In genomic region chr9:15027725-15028124, GRCm38 (mm10) we compare ENCODE assay signal across 13 mouse cellular contexts. TPM values are rescaled to one million over a fixed set of nuclear protein-coding genes. Genes with fewer than 3 reads are reported as not detected.
A peak's percentile ranks its signal among the peaks of the same experiment; 100 is the strongest.
DNase-seq lines count a peak whose midpoint lies in the region; ATAC-seq and TF ChIP-seq lines count a peak whose summit lies in the region.
"Had no signal": no experiment of that assay in that cellular context is flagged by ENCODE, and none has a peak within 500 bp of the region (broad histone marks: within the 10 kb centered on the region; RNA-seq: fewer than 3 reads in every experiment).

No protein-coding gene starts in this region.

- no peak overlapping the region for H3K9ac ChIP-seq in kidney, postnatal 0 days (ENCODE audit: low read depth, low read length)
- H3K9ac ChIP-seq: heart, embryonic 15.5 days; neural tube, embryonic 12.5 days had no signal

- DNase-seq in kidney, postnatal 0 days (ENCODE audit: low spot score) = no peak
- no peak for DNase-seq in kidney, adult 9 months
- no peak for DNase-seq in testis, postnatal 10 days (ENCODE audit: low spot score)
- DNase-seq in splenic B cell, adult 2 months (ENCODE audit: low read depth, low spot score) = peak; percentile 43
- DNase-seq in forebrain, embryonic 10.5 days (ENCODE audit: extremely low spot score, low spot score) = no peak
- DNase-seq in layer of hippocampus, postnatal 14 days (ENCODE audit: low spot score in 2 of 2) = no peak
- DNase-seq: cerebellum, adult 11 months; gastrocnemius, postnatal 10 days; right cerebral cortex, postnatal 14 days had no signal

- TF ChIP-seq CTCF in kidney, postnatal 0 days (IDR thresholded peaks at IDR 0.05; ENCODE audit: low read depth) = peak; percentile 43; the same call in 1 of the 2 replicates
- TF ChIP-seq CTCF in testis, adult 2 months (IDR thresholded peaks at IDR 0.05; ENCODE audit: control insufficient read depth, insufficient read depth, insufficient replicate concordance, low read depth, low read length) = peak; percentile 52; the same call in 1 of the 2 replicates
- peak; percentile 44; the same call in 1 of the 2 replicates for TF ChIP-seq CTCF in bone marrow, adult 2 months (IDR thresholded peaks at IDR 0.05; ENCODE audit: control insufficient read depth, insufficient read depth, low read length)

- H3K4me2 ChIP-seq in kidney, postnatal 0 days (ENCODE audit: low read length) = no peak overlapping the region
- H3K4me2 ChIP-seq: heart, embryonic 15.5 days; neural tube, embryonic 12.5 days had no signal

- no peaks in the 10 kb centered on the region for H3K4me1 ChIP-seq in kidney, postnatal 0 days (replicated peaks; ENCODE audit: insufficient read depth, low read length)
- no peaks in the 10 kb centered on the region for H3K4me1 ChIP-seq in testis, adult 2 months (ENCODE audit: control insufficient read depth, insufficient read depth, low read length)
- no peaks in the 10 kb centered on the region; the same call in 1 of the 2 replicates for H3K4me1 ChIP-seq in bone marrow, adult 2 months (ENCODE audit: control insufficient read depth, insufficient read depth, low read length)
- peaks cover 8% of the 10 kb centered on the region; the same call in 1 of the 2 replicates for H3K4me1 ChIP-seq in forebrain, embryonic 10.5 days
- H3K4me1 ChIP-seq: neural tube, embryonic 12.5 days had no signal

- no peaks in the 10 kb centered on the region for H3K9me3 ChIP-seq in kidney, postnatal 0 days (replicated peaks; ENCODE audit: low read length)
- peaks cover 9% of the 10 kb centered on the region; the same call in 1 of the 2 replicates for H3K9me3 ChIP-seq in forebrain, embryonic 10.5 days
- H3K9me3 ChIP-seq: heart, embryonic 15.5 days; neural tube, embryonic 12.5 days had no signal

- no peak for TF ChIP-seq POLR2A in testis, adult 2 months (IDR thresholded peaks at IDR 0.05; ENCODE audit: control insufficient read depth, low read depth, low read length)
- TF ChIP-seq POLR2A in bone marrow, adult 2 months (IDR thresholded peaks at IDR 0.05; ENCODE audit: borderline replicate concordance, control insufficient read depth, low read depth, low read length) = no peak

- no peaks in the 10 kb centered on the region for H3K27me3 ChIP-seq in kidney, postnatal 0 days (ENCODE audit: insufficient read depth, low read length)
- no peaks in the 10 kb centered on the region for H3K27me3 ChIP-seq in testis, adult 2 months (ENCODE audit: control insufficient read depth, insufficient read depth, low read length)
- H3K27me3 ChIP-seq in splenic B cell, adult 2 months (ENCODE audit: control insufficient read depth, insufficient read depth, low read length, poor library complexity, severe bottlenecking) = no peaks in the 10 kb centered on the region
- H3K27me3 ChIP-seq in forebrain, embryonic 10.5 days (ENCODE audit: poor library complexity, severe bottlenecking) = no peaks in the 10 kb centered on the region
- H3K27me3 ChIP-seq: heart, embryonic 15.5 days; neural tube, embryonic 12.5 days had no signal

- H3K27ac ChIP-seq in kidney, postnatal 0 days = no peak overlapping the region
- no peak overlapping the region for H3K27ac ChIP-seq in testis, adult 2 months (ENCODE audit: control insufficient read depth, insufficient read depth, low read depth, low read length)
- H3K27ac ChIP-seq in bone marrow, adult 2 months (ENCODE audit: control insufficient read depth, insufficient read depth, low read depth, low read length, poor library complexity) = no peak overlapping the region
- no peak overlapping the region for H3K27ac ChIP-seq in forebrain, embryonic 10.5 days
- H3K27ac ChIP-seq: heart, embryonic 15.5 days; neural tube, embryonic 12.5 days had no signal

- no peak overlapping the region for H3K4me3 ChIP-seq in kidney, postnatal 0 days (replicated peaks; ENCODE audit: low read depth, low read length)
- no peak overlapping the region for H3K4me3 ChIP-seq in testis, adult 2 months (ENCODE audit: control insufficient read depth, low read depth, low read length)
- no peak overlapping the region for H3K4me3 ChIP-seq in bone marrow, adult 2 months (replicated peaks; ENCODE audit: control insufficient read depth, low read depth, low read length)
- no peak overlapping the region for H3K4me3 ChIP-seq in forebrain, embryonic 10.5 days
- H3K4me3 ChIP-seq: heart, embryonic 15.5 days; neural tube, embryonic 12.5 days had no signal

- H3K36me3 ChIP-seq in kidney, postnatal 0 days (ENCODE audit: insufficient read depth, low read length) = 0 out of 2 replicates have a peak, but pooled peaks cover 4% of the 10 kb centered on the region
- H3K36me3 ChIP-seq in testis, adult 2 months (ENCODE audit: control insufficient read depth, insufficient read depth, low read length) = no peaks in the 10 kb centered on the region
- H3K36me3 ChIP-seq in splenic B cell, adult 2 months (ENCODE audit: control insufficient read depth, insufficient read depth, low read length, poor library complexity, severe bottlenecking) = no peaks in the 10 kb centered on the region
- peaks cover 43% of the 10 kb centered on the region for H3K36me3 ChIP-seq in forebrain, embryonic 10.5 days (replicated peaks)
- H3K36me3 ChIP-seq: heart, embryonic 15.5 days had no signal

- ATAC-seq in kidney, postnatal 0 days (replicated peaks; ENCODE audit: low FRiP score, low read depth) = no peak

- 69% methylated on average over 3 of the region's 3 CpGs for WGBS in kidney, postnatal 0 days
- 45% methylated on average over 3 of the region's 3 CpGs for WGBS in bone marrow, adult 2 months
- 67% methylated on average over 3 of the region's 3 CpGs for WGBS in forebrain, embryonic 10.5 days

RNA-seq across cellular contexts. Expression of gene Panx1, which starts 17.6 kb away (rescaled TPM):
- 29.9 and 37.3 TPM in 2 replicates for polyA plus RNA-seq in kidney, postnatal 0 days (2015; fragmentation: Nextera tagmentation; extraction: Ambion mirVana)
- polyA plus RNA-seq in testis, adult 2 months (2012; rRNA removed) = 2.4 and 2.5 TPM in 2 replicates
- 6.9 and 11.4 TPM in 2 replicates for polyA plus RNA-seq in bone marrow, adult 2 months (2011; ENCODE audit: insufficient read depth, insufficient read length, low replicate concordance, missing spikeins)
- polyA plus RNA-seq in forebrain, embryonic 10.5 days (2016; fragmentation: Nextera tagmentation; extraction: Ambion mirVana) = 68.8 and 69.9 TPM in 2 replicates
- 10 to 100 TPM; 42.4 to 48.1 TPM for total RNA-seq in layer of hippocampus, postnatal 14 days (2021)
